Mouse (Mus musculus) ES-E14 (cell line): ENCODE results near the gene Taok3.

Source experiments
- CHD2 ChIP-seq: IDR thresholded peaks from 2 replicates; pipeline ENCODE4 v1.6.1; 2014; ENCODE audit warnings: mild to moderate bottlenecking, low read depth, low read length, inconsistent platforms
- MAFK ChIP-seq: IDR thresholded peaks from 2 replicates; pipeline ENCODE4 v1.6.1; 2014; ENCODE audit warnings: mild to moderate bottlenecking, low read depth, low read length, inconsistent platforms; ENCODE audit not compliant: insufficient read depth
- ZNF384 ChIP-seq: IDR thresholded peaks from 2 replicates; pipeline ENCODE4 v1.6.1; 2012; ENCODE audit warnings: low read depth, low read length, inconsistent platforms

GRCm38 (mm10) chr5:117103194-117103929, 16.6 kb upstream of the Taok3 start:
- no peak for TF ChIP-seq ZNF384
- no peak for TF ChIP-seq MAFK
- no peak for TF ChIP-seq CHD2
